Mouse (Mus musculus) small intestine, adult 10 weeks (tissue): Measurements from ENCODE around the gene Vmn1r204. TPM values are rescaled to one million over a fixed set of nuclear protein-coding genes. Genes with fewer than 3 reads are reported as not detected.

ENCODE experiments used
- polyA plus RNA-seq: library from polyadenylated mRNA; stranded (reverse); fragments of 350-450 nt; fragmentation: Illumina TruSeq; extraction: RNeasy Lipid Tissue Mini Kit (QIAGEN cat#74804); gene quantifications from one replicate; pipeline ENCODE4 v1.2.3, GENCODE M21; 2014; ENCODE audit warnings: low replicate concordance

The Vmn1r204 gene
- not detected for polyA plus RNA-seq

GRCm38 (mm10) chr13:22552898-22553297, at the start of gene Vmn1r204:
Vmn1r204 (plus strand) TSS chr13:22553198.

GRCm38 (mm10) chr13:22505281-22505680, 47.7 kb upstream of the Vmn1r204 start, which contains the start of gene Vmn1r202:
Vmn1r202 (minus strand) TSS chr13:22505381.

GRCm38 (mm10) chr13:22517814-22518213, 35.2 kb upstream of the Vmn1r204 start, which contains the start of gene Vmn1r203:
Vmn1r203 (plus strand) TSS chr13:22518114.

GRCm38 (mm10) chr13:22592900-22593299, 39.9 kb downstream of the Vmn1r204 start, which contains the start of gene Vmn1r205:
Vmn1r205 (minus strand) TSS chr13:22593000.

Other genes starting within 250 kb of the Vmn1r204 start
- not detected for gene Vmn1r197, start 228.6 kb upstream of the Vmn1r204 start, polyA plus RNA-seq
- gene Vmn1r198, start 202.8 kb upstream of the Vmn1r204 start, polyA plus RNA-seq: not detected
- not detected for gene Vmn1r199, start 173.4 kb upstream of the Vmn1r204 start, polyA plus RNA-seq
- gene Vmn1r200, start 162.8 kb upstream of the Vmn1r204 start, polyA plus RNA-seq: not detected
- not detected for gene Vmn1r201, start 81.3 kb upstream of the Vmn1r204 start, polyA plus RNA-seq
- not detected for gene Vmn1r202, start 47.8 kb upstream of the Vmn1r204 start, polyA plus RNA-seq
- not detected for gene Vmn1r203, start 35.1 kb upstream of the Vmn1r204 start, polyA plus RNA-seq
- not detected for gene Vmn1r205, start 39.8 kb downstream of the Vmn1r204 start, polyA plus RNA-seq
- not detected for gene Vmn1r206, start 71.1 kb downstream of the Vmn1r204 start, polyA plus RNA-seq
- not detected for gene Vmn1r207-ps, start 176.4 kb downstream of the Vmn1r204 start, polyA plus RNA-seq
- not detected for gene Vmn1r208, start 224.2 kb downstream of the Vmn1r204 start, polyA plus RNA-seq